Mouse (Mus musculus) brown adipose tissue, adult 24 weeks (tissue): ENCODE results near the gene Pcnx3. TPM values are rescaled to one million over a fixed set of nuclear protein-coding genes. Genes with fewer than 3 reads are reported as not detected.

Experiments used
- H3K27ac ChIP-seq: fragments of 200-500 bp; replicated peaks from 2 replicates; pipeline ENCODE4 v1.5.1; 2012; ENCODE audit warnings: low read depth, mild to moderate bottlenecking, low read length
- H3K4me1 ChIP-seq: fragments of 200-500 bp; 2 replicates; pipeline ENCODE4 v1.6.1; 2012; ENCODE audit warnings: low read length, mixed read lengths; ENCODE audit not compliant: control insufficient read depth, insufficient read depth, insufficient read length
- H3K4me3 ChIP-seq: fragments of 200-500 bp; 2 replicates; pipeline ENCODE4 v1.5.1; 2012; ENCODE audit warnings: low read depth, mild to moderate bottlenecking, low read length, moderate library complexity; ENCODE audit not compliant: insufficient read depth
- polyA plus RNA-seq: library from polyadenylated mRNA; stranded (reverse); fragments of >200 nt; gene quantifications from 2 replicates; pipeline ENCODE4 v1.2.4, GENCODE M21; 2012; ENCODE audit not compliant: missing spikeins, insufficient read depth, insufficient read length

Gene Pcnx3
- polyA plus RNA-seq, result 19.6 and 26.2 TPM in 2 replicates

DNA sequence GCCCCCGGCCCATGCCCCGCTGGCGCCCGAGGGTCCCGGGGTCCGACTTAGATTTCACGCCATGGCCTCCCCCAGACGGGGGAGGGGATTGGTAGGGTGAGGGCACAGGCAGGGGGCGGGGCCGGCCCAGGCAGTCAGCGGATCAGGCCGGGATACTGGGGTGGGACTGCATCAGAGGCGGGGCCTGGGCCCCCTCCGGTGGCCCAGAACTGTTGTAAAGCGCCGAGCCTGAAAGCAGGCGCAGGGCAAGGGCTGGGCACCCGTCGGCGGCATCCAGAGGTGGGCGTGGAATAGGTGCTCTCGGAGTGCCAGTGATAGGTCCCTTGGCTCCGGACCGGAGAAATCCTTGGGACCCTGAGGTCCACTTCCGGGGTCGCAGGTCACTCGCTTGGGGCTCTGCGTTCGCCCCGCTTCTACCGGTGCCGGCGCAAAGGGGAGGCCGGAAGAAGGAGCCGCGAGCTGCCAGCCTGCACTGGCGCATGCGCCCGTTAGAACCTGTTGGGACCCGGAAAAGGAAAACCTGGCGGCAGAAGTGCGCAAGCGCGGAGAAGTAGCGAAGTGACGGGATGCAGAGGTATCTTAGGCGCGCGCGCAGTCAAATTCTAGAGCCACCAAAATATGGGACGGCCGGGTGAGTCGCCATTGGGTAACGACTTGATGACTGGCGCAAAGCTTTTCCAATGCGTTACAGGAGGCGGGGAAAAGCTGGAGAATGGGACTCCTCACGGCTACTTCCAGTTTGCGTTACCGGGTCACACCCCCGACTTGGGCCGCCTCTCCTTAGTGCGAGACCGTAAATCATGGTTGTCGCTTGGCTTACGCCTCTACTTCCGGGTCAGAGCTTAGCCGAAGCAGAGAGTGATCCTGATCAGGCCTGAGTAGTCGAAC lies at the start of gene Pcnx3, which contains the start of gene Map3k11:
Gene Pcnx3 (minus strand): TSS at position 709 of the 888 bp plus-strand sequence.
Gene Map3k11 (plus strand): TSS at position 543 of the 888 bp plus-strand sequence.
- Histone ChIP-seq H3K27ac (peak within 1 kb of the TSS; percentile 93), H3K4me1 (no peaks in the 10 kb centered on the region; the same call in 1 of the 2 replicates), H3K4me3 (peak within 1 kb of the TSS; percentile 92)

DNA sequence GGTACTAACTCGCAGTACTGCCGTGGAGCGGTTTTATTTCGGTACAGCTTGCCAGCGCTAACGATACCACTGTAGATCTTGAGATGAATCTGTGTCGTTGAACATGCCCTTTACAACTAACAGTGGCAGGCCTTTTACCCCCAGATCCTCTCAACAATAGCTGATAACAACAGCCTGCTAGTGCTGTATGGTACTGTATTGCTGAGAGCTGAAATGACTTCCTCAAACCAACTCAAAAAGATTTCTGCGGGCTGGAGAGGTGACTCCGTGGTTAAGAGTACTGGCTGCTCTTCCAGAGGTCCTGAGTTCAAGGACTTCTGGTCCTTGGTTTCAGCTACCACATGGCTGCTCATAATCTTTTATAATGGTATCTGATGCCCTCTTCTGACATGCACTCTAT lies 45.6 kb upstream of the Pcnx3 start:
- peaks cover 3% of the 10 kb centered on the region for H3K4me1 ChIP-seq
- H3K4me3 ChIP-seq, result no peak overlapping the region
- H3K27ac ChIP-seq, result no peak overlapping the region

DNA sequence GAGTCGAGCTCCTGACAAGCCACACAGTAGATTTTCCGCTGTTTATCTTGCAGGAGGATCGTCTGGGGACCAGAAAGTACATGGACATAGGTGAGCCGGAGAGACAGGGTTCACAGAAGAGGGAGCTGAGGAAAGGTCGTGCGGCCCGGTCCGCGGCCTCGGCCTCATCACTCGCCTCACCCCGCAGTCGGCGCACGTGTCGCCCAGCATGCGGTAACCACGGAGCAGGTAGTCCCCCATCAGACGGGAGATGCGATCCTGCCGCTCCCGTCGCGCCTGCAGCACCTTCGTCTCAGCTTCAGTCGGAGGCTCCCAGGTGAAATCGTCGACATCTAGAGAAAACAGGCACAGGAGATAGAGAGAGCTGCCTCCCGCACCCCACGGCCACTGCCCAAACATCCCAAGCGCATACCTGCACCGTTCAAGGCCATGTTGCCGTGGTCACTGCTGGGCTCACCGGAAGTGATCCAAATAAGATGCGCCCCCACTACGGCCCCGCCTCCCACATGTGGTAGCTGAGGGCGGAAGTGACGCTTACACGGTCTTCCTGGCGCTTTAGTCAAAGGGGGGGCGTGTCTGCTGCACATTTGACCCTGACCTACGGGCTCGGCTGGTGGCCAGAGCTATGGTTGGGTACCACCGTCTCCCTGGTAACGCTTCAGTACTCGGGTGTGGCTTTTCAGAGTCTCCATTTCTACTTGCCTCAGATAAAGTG lies 42.7 kb upstream of the Pcnx3 start:
- Histone ChIP-seq H3K27ac (0 out of 2 replicates have a peak overlapping the region, but pooled peaks have one; percentile 14), H3K4me3 (peak overlapping the region; percentile 66), H3K4me1 (peaks cover 11% of the 10 kb centered on the region)

DNA sequence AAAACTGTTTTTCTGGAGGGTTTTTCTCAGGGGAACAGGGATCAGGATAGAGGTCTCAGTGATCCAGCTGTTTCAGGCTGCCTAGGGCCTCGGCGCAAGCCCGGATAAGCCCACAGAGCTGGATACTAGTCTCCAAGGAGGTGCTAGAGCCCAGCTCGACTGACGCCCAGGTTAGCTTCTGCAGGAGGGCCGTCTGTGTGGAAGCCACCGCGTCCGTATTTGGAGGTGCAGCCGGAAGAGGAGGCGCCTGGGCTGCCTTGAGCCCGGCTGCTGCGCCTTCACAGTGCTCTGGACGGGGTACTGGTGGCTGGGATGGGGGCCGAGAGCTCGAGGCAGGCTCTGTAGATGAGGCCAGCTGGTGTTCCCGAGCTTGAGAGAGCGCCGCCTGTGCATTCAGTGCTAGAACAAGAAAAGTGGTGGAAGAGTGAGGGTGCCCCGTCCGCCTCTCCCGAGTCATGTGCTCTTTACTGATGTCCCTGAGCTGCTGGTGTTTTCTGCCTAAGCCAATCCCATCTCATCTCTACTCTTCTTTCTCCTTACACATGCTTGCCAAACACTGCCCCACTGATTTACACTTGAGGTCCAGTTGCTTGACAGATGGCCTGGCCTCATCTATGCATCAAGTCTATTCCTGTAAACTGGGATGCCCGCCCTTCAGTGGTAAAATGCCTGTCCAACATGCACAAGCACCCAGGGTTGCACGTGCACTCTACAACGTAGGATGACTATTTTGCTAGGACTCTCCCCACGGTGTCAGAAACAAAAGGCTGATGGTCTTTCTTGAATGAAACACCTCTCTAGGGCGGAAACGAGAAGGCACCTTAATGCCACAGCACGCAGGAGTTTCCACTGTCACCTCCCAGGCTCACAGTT lies 41.8 kb upstream of the Pcnx3 start:
- Histone ChIP-seq H3K4me1 (peaks cover 11% of the 10 kb centered on the region), H3K27ac (no peak overlapping the region), H3K4me3 (peak overlapping the region; percentile 66)

DNA sequence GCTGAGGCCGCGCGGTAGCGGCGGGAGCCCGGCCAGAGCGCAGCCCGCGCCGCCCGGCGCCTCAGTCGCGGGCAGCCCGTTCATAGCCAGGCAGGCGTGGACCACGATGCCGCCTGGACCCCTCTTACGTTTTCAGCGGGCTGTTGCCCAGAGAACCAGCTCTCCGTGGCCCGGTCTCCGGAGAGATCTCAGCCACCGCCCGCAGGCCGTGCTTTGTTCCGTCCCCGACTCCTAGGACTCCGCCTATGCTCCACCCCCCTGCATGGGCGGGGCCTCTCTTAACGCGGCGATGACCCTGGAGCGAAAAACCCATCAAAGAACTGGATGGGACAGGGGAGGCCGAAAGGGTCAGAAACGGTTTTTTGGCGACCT lies 40.7 kb upstream of the Pcnx3 start, which contains the start of gene Fam89b:
Gene Fam89b (minus strand): TSS at position 210 of the 372 bp plus-strand sequence.
- Histone ChIP-seq H3K4me1 (peaks cover 11% of the 10 kb centered on the region), H3K27ac (peak within 1 kb of the TSS; percentile 73), H3K4me3 (peak within 1 kb of the TSS; percentile 82)

DNA sequence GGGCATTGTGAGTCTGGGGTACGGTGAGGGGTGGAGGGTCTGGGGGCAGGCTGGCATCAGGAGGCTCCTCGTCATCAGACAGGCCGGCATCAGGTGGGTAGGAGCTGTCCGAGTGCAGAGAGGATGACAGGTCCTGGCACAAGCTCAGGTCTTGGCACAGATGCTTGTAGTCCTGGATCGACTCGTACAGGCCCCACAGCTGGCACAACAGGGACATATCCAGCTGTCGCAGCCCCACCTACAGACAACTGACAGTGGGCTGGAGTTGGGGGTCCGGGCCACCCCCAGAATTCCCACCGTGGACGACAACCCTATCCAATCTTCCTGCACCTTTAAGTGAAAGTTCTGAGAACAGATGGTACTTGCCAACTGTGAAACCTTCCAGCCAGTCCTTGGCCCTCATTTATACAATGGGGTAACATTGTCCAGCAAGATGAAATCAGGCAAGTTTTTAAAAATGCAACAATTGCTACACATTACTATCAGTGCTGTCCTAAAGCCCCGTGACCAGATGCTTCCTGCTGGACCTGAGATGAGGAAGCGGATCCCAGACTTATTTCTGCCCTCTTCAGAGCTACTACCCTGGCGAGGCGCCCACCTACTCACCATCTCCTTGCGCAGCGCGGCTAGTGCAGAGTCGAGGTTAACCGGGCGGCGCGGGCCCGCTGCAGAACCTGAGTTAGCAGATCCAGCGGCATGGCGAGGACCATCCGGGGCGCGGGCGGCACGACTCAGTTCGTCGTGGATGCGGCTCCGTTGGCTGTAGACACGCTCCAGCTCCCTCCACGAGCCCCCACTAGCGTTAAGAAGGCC lies 40.1 kb upstream of the Pcnx3 start:
- Histone ChIP-seq H3K4me1 (peaks cover 16% of the 10 kb centered on the region), H3K27ac (peak overlapping the region; percentile 73), H3K4me3 (peak overlapping the region; percentile 82)

DNA sequence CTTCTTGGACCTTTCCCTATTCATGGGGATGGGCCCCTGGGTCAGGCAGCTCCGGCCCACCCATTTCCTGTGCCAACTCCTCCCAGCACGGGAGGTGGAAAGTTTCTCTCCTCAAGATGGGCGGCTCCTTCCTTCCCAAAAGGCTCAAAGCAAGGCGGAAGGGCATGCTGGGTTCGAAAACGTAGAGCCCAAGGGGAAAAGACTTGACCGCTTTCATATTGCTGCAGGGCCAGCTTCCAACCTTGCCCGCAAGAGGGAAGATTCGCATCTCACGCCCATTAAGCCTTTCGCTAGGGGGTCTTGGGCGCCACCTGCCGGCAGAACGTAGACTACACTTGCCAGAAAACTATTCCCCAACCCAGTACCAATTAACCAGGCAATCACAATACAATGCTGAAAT lies 39.0 kb upstream of the Pcnx3 start:
- Histone ChIP-seq H3K4me3 (peak overlapping the region; percentile 82), H3K4me1 (peaks cover 17% of the 10 kb centered on the region), H3K27ac (peak overlapping the region; percentile 61)

DNA sequence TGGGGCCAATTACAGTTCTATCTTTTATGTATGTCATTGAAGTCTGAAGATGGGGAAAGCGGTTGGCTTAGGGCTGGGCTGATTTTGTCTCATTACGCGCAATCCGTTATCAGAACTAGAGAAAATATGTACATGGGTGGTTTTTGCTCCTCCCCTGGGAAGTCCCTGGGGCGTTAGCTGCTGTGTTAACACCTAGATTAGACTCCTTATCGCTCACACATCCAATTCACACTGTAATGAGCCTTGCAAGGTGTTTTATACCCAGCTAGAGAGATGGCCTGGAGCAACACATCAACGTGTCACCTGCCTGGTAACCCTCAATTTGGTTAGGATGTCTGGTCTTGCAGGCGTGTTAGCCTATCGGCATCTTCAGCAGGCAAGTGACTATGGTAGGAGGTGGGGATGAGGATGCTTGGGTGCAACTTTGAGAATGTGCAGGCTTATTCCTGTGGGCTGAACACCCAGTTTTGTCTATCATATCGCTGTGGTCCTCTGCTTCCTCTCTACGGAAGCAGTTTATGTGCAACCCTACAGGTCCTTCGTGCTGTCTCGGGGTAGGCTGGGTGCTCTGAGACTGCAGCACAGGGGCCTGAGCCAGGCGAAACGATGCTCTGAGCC lies 38.4 kb upstream of the Pcnx3 start:
- Histone ChIP-seq H3K4me1 (peaks cover 17% of the 10 kb centered on the region), H3K27ac (peak overlapping the region; percentile 61), H3K4me3 (peak overlapping the region; percentile 82)

DNA sequence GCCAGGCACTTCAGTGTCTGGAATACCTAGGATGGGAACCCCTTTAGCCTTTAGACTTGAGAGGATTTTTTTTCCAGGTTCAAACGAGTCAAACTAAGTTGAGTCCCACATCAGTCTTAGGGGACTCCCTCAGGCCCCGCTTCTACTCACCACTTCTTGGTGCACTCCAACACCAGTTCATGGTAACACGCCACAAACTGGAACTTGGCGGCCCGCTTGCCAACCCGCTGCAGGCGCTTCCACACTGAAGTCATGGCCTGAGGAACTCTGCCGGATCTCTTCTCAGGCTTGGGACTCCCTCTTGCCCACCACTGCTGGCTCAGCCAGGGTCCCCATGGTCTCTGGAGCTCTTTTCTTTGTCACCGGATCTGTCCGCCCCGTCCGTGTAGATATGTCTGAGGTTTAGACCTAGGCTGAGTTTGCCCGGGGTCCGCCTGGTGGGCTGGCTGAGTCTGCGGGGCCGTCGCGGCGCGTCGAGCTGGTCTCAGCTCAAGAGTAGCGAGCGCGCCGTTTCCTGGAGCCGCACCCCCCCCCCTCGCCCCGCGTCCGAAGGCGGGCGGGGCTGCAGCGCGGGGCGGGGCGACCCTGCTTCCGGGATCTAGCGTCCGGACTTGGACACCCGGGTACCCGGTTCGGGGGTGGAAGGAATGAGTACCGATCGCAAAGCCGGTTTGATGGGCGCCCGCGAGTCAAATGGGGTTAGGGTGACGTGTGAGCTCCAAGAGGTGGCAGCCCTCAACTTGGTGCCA lies 37.2 kb upstream of the Pcnx3 start, which contains the start of gene Ehbp1l1:
Gene Ehbp1l1 (minus strand): TSS at position 551 of the 749 bp plus-strand sequence.
- Histone ChIP-seq H3K4me3 (peak within 1 kb of the TSS; percentile 82), H3K27ac (peak within 1 kb of the TSS; percentile 94), H3K4me1 (peaks cover 14% of the 10 kb centered on the region)

DNA sequence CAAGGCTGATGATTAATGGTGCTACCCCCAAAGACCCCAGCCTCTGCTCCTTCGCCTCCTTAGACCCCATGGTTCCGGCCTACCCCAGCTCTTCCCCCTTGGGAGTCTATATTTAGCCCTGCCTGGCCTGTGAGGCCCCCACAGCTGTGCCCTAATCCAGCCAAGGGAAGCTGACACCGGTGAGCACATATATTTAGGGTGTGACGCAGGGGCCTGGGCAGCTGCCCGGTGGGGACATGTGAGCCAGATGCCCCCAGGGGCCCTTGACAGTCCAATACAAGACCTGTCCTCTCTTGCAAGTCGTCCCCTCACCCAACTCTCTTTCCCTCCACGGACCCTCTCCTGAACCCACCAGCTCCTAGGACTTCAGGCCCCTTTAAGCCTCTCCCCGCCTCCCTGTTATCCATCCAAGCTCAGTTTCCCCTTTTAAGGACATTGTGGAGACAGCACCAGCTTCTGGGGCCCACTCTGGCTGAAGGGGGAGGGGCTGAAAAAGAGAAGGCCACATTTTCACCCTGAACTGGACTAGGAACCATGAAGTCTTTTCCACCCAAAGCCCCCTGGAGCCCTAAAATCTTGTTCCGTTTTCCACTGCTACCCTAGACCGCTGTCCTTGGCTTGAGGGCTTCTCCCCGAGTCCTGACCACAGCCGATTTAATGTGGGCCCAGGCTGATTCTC lies 36.5 kb upstream of the Pcnx3 start:
- peak overlapping the region; percentile 82 for H3K4me3 ChIP-seq
- peak overlapping the region; percentile 94 for H3K27ac ChIP-seq
- H3K4me1 ChIP-seq, result peaks cover 13% of the 10 kb centered on the region

DNA sequence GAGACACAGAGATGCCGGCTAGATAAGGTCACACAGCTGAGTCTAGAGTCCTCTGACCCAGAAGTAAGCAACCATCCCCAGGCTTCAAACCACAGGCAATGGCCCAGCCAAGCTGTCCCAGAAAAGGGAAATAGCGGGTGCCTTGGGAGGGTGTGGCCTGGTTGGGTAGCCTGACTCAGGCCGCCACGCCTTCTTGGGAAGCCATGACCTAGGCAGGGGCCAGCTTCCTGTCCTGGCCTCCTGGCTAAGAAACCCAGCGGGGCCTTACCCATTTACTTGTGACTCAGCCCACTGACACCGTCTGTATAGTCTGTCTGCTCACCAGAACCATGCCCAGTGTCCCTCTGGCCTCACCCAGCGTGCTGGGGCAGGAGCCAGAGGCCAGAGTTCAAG lies 35.8 kb upstream of the Pcnx3 start:
- Histone ChIP-seq H3K27ac (peak overlapping the region; percentile 94), H3K4me1 (peaks cover 13% of the 10 kb centered on the region), H3K4me3 (peak overlapping the region; percentile 82)

DNA sequence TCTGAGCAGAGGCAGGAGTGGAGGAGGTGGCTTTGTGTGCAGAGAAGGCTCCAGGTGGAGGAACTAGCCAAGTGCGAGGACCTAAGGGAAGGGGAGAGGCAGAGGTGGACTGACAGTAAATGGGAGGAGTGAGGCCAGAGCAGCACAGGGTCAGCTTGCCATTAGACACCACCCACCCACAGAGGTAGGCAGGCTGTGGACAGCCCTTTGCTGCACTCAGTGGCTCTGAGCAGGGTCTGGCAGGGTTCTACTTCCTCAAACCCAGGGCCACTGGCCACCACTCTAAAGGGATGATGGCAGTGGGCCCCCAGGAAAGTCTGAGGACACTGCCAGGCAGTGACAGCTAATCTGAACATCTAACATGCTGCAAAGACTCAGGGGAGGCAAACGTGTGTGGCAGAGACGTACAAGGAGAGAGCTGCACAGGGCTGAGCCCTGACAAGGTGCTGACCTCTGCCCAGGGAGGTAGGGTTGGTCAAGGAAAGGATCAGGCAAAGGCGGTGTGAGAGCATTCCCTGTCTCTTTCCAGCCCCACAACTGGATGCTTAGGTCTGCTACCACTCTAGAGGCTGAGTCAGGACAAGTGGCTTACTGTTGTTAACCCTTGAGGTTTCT lies 35.3 kb upstream of the Pcnx3 start:
- H3K27ac ChIP-seq, result peak overlapping the region; percentile 82
- peaks cover 13% of the 10 kb centered on the region for H3K4me1 ChIP-seq
- H3K4me3 ChIP-seq, result peak overlapping the region; percentile 82
